Mouse (Mus musculus): Measurements from ENCODE around the gene Nefh. TPM values are rescaled to one million over a fixed set of nuclear protein-coding genes. Genes with fewer than 3 reads are reported as not detected.

Gene Nefh
- polyA plus RNA-seq, 1 experiment from 2014 or later = 0.37 TPM

DNA sequence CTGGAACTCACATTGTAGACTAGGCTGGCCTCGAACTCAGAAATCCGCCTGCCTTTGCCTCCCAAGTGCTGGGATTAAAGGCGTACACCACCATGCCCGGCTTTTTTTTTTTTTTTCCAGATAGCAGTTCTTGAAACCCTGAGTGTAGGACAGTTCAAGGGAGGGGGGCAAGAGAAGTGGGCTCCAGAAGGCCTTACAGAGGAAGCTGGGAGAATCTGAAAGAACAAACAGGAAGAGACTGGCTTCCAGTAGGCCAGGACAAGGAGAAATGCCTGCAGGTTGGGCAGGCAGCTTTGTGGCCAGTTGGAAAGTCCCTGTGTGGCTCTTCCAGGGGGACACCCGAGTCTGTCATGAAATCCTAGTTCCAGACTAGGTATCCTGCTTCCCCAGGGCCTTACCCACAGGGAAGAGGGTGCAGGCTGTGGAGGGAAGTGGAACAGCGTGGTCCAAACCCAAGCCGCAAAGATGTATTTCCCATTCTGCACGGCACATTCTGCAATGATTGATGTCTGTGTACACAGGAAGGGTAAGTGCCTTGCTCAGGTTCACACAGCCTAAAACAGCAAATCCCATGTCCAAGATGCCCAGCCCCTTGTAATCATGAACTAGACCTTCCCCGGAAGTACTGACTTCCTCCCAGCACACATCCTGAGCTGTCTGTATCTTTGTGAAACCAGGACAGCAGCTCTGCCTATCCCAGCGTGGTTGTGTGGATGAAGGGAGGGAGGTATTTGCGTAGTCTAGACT lies 26.7 kb upstream of the Nefh start:
- no peak overlapping the region for H3K9ac ChIP-seq
- H3K4me3 ChIP-seq = no peak overlapping the region
- H3K9me3 ChIP-seq (replicated peaks) = no peaks in the 10 kb centered on the region
- no peaks in the 10 kb centered on the region for H3K4me1 ChIP-seq
- H3K27me3 ChIP-seq = 0 out of 2 replicates have a peak, but pooled peaks cover 5% of the 10 kb centered on the region
- no peak overlapping the region for H3K27ac ChIP-seq
- no peak for ATAC-seq
- H3K36me3 ChIP-seq (ENCODE audit: poor library complexity, severe bottlenecking) = no peaks in the 10 kb centered on the region
- 77% methylated on average over 11 of the region's 11 CpGs for whole genome bisulfite sequencing
- no peak overlapping the region for H3K4me2 ChIP-seq

DNA sequence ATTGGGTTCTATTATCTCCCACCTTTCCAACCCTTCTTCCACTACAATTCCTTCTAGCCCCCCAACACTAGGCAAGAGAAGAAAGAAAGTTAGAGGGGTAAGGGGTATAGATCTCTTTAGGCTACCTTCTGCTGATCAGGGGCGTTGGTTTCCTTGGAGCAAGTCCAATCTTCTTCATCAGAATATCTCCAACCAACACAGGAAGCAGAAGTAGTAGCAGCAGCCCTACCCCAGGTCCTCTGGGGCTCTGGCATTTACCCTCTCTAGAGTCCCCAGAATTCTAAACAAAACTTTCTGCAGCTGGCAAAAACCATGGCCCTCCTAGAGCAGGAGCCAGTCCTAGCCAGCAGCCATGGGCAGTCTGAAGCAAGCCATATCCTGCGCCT lies 26.0 kb upstream of the Nefh start:
- H3K4me3 ChIP-seq = no peak overlapping the region
- ATAC-seq = no peak
- H3K4me2 ChIP-seq = no peak overlapping the region
- no peak overlapping the region for H3K27ac ChIP-seq
- H3K4me1 ChIP-seq = no peaks in the 10 kb centered on the region
- WGBS = 88% methylated on average over 2 of the region's 2 CpGs
- H3K36me3 ChIP-seq (ENCODE audit: poor library complexity, severe bottlenecking) = no peaks in the 10 kb centered on the region
- H3K9me3 ChIP-seq (replicated peaks) = no peaks in the 10 kb centered on the region
- H3K9ac ChIP-seq = no peak overlapping the region
- 0 out of 2 replicates have a peak, but pooled peaks cover 5% of the 10 kb centered on the region for H3K27me3 ChIP-seq

- Histone ChIP-seq H3K9me3 (replicated peaks) (no peaks in the 10 kb centered on the region), H3K4me2 (no peak overlapping the region), H3K4me3 (no peak overlapping the region), H3K4me1 (no peaks in the 10 kb centered on the region), H3K9ac (no peak overlapping the region), H3K27me3 (0 out of 2 replicates have a peak, but pooled peaks cover 5% of the 10 kb centered on the region), H3K27ac (no peak overlapping the region), H3K36me3 (ENCODE audit: poor library complexity, severe bottlenecking) (no peaks in the 10 kb centered on the region)
- WGBS = 60% methylated on average over 13 of the region's 13 CpGs
- no peak; the same call in 1 of the 2 replicates for ATAC-seq
These were observed 25.4 kb upstream of the Nefh start for GRCm38 (mm10) chr11:4972967-4973870.

GRCm38 (mm10) chr11:4968376-4968775 lies 20.5 kb upstream of the Nefh start:
- Histone ChIP-seq H3K27ac (no peak overlapping the region), H3K4me2 (no peak overlapping the region), H3K9ac (no peak overlapping the region), H3K27me3 (no peaks in the 10 kb centered on the region), H3K9me3 (replicated peaks) (no peaks in the 10 kb centered on the region), H3K36me3 (ENCODE audit: poor library complexity, severe bottlenecking) (no peaks in the 10 kb centered on the region), H3K4me1 (no peaks in the 10 kb centered on the region), H3K4me3 (no peak overlapping the region)
- no peak for ATAC-seq
- WGBS = 82% methylated on average over 10 of the region's 10 CpGs

DNA sequence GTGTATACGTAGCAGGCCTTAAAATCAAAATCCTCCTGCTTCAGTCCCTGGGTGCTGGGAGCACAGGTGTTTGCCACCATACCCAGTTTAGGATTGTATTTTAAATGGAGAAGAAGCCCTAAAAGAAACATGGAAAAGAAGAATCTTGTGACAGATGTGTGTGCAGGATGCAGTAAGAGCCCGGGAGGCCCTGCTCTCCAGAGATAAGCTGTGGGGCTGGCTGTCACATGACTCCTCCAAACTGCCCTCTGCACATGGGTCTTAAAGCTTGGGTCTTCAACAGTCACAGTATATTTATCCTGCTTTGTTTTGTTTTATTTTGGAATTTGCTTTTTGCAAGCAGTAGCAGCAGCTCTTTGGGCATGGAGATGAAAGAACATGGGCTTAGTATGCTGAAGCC lies 19.7 kb upstream of the Nefh start:
- H3K9me3 ChIP-seq (replicated peaks) = no peaks in the 10 kb centered on the region
- ATAC-seq = no peak
- 68% methylated on average over 2 of the region's 2 CpGs for WGBS
- H3K36me3 ChIP-seq (ENCODE audit: poor library complexity, severe bottlenecking) = no peaks in the 10 kb centered on the region
- no peak overlapping the region for H3K4me2 ChIP-seq
- H3K27ac ChIP-seq = no peak overlapping the region
- H3K4me3 ChIP-seq = no peak overlapping the region
- no peaks in the 10 kb centered on the region for H3K27me3 ChIP-seq
- no peak overlapping the region for H3K9ac ChIP-seq
- no peaks in the 10 kb centered on the region for H3K4me1 ChIP-seq

GRCm38 (mm10) chr11:4966888-4967287 lies 19.0 kb upstream of the Nefh start:
- no peaks in the 10 kb centered on the region for H3K36me3 ChIP-seq (ENCODE audit: poor library complexity, severe bottlenecking)
- no peaks in the 10 kb centered on the region for H3K9me3 ChIP-seq (replicated peaks)
- no peak overlapping the region for H3K4me2 ChIP-seq
- H3K4me1 ChIP-seq = no peaks in the 10 kb centered on the region
- no peak for ATAC-seq
- H3K9ac ChIP-seq = no peak overlapping the region
- no peak overlapping the region for H3K27ac ChIP-seq
- WGBS = 67% methylated on average over 5 of the region's 5 CpGs
- no peaks in the 10 kb centered on the region for H3K27me3 ChIP-seq
- H3K4me3 ChIP-seq = no peak overlapping the region

- H3K9ac ChIP-seq = no peak overlapping the region
- H3K36me3 ChIP-seq (ENCODE audit: poor library complexity, severe bottlenecking) = no peaks in the 10 kb centered on the region
- H3K4me2 ChIP-seq = no peak overlapping the region
- no peaks in the 10 kb centered on the region for H3K9me3 ChIP-seq (replicated peaks)
- no peak for ATAC-seq
- H3K27me3 ChIP-seq = no peaks in the 10 kb centered on the region
- no peaks in the 10 kb centered on the region for H3K4me1 ChIP-seq
- no peak overlapping the region for H3K27ac ChIP-seq
- no peak overlapping the region for H3K4me3 ChIP-seq
- 57% methylated on average over 2 of the region's 2 CpGs for WGBS
These were observed 18.5 kb upstream of the Nefh start for GRCm38 (mm10) chr11:4966325-4966724.

DNA sequence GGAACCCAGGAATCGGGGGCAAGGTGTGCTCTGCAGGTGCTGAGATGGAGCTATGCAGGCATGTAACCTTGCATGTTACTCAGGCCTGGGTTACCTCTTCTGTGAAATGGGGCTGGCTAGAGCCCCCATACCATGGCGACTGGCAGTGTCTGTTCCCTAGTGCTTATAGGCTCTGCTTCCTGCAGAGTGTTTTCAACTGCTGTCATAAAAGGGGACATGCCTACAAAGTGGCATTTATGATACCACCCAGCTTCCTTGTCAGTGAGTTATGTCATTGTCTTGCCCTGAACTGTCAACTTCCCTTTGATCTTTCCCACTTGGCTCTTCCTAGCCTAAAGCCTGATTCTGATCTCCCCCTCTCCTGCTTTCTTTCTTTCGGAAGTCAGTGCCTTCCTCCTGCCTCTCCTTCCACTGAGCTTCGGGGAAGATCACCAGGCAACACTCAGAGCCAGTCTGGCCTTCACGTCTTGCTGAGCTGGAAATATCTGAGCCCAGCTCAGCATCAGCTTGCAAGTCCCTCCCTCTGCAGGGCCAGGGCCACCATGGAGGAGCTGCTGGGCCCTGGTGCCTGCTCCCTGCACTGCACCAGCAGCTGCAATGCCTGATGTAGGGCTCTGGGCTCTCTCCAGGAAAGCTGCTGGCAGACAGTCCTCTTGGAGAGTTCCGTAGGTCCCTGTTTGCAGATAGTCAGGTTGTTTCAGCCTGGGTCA lies 15.4 kb upstream of the Nefh start:
- Histone ChIP-seq H3K36me3 (ENCODE audit: poor library complexity, severe bottlenecking) (no peaks in the 10 kb centered on the region), H3K4me2 (no peak overlapping the region), H3K4me3 (no peak overlapping the region), H3K27me3 (0 out of 2 replicates have a peak, but pooled peaks cover under 1% of the 10 kb centered on the region), H3K9ac (no peak overlapping the region), H3K4me1 (no peaks in the 10 kb centered on the region), H3K27ac (no peak overlapping the region), H3K9me3 (replicated peaks) (no peaks in the 10 kb centered on the region)
- ATAC-seq = no peak
- 64% methylated on average over 6 of the region's 6 CpGs for WGBS

- WGBS = 2% methylated on average over 8 of the region's 8 CpGs
- no peaks in the 10 kb centered on the region for H3K9me3 ChIP-seq (replicated peaks)
- no peak overlapping the region for H3K4me3 ChIP-seq
- peaks cover 61% of the 10 kb centered on the region for H3K27me3 ChIP-seq
- 0 out of 2 replicates have a peak overlapping the region, but pooled peaks have one; percentile 10 for H3K4me2 ChIP-seq
- no peak for ATAC-seq
- H3K36me3 ChIP-seq (ENCODE audit: poor library complexity, severe bottlenecking) = no peaks in the 10 kb centered on the region
- 0 out of 2 replicates have a peak overlapping the region, but pooled peaks have one; percentile 26 for H3K9ac ChIP-seq
- no peak overlapping the region for H3K27ac ChIP-seq
- H3K4me1 ChIP-seq = peaks cover 19% of the 10 kb centered on the region
These were observed 6.1 kb upstream of the Nefh start for GRCm38 (mm10) chr11:4953918-4954317.

DNA sequence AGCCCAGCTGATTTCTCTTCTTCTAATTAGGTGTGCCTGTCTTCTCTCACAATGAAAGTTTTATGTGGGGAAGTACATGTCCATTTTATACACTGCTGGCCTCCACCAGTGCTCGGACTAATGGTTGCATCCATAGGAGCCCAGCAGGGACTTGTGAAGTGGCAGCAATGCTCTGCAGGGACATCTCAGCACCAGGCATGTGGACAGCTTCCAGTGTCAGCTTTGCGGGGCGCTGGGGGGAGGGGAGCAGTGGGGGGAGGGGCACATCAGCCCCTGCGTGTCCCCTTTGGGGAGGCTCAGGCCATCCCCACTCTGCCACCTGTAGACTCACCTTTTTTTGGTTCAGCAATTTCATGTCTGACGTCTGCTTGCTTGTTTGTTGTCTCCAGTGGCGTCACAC lies 5.5 kb upstream of the Nefh start:
- Histone ChIP-seq H3K4me2 (0 out of 2 replicates have a peak overlapping the region, but pooled peaks have one; percentile 10), H3K4me1 (peaks cover 24% of the 10 kb centered on the region), H3K27ac (no peak overlapping the region), H3K36me3 (ENCODE audit: poor library complexity, severe bottlenecking) (no peaks in the 10 kb centered on the region), H3K9me3 (replicated peaks) (no peaks in the 10 kb centered on the region), H3K9ac (0 out of 2 replicates have a peak overlapping the region, but pooled peaks have one; percentile 26), H3K4me3 (no peak overlapping the region), H3K27me3 (peaks cover 66% of the 10 kb centered on the region)
- WGBS = 5% methylated on average over 6 of the region's 6 CpGs
- ATAC-seq = no peak

- H3K9me3 ChIP-seq (replicated peaks) = no peaks in the 10 kb centered on the region
- H3K9ac ChIP-seq = no peak overlapping the region
- H3K27me3 ChIP-seq = peaks cover 97% of the 10 kb centered on the region
- no peak for ATAC-seq
- H3K36me3 ChIP-seq (ENCODE audit: poor library complexity, severe bottlenecking) = no peaks in the 10 kb centered on the region
- H3K27ac ChIP-seq = no peak overlapping the region
- H3K4me3 ChIP-seq = peak overlapping the region; percentile 58
- peak overlapping the region; percentile 78 for H3K4me2 ChIP-seq
- 6% methylated on average over 23 of the region's 23 CpGs for WGBS
- peaks cover 43% of the 10 kb centered on the region for H3K4me1 ChIP-seq
These were observed 1.6 kb upstream of the Nefh start for GRCm38 (mm10) chr11:4949256-4950044.
